12 mouse cellular contexts compared by ENCODE assay signal in the genomic region with DNA sequence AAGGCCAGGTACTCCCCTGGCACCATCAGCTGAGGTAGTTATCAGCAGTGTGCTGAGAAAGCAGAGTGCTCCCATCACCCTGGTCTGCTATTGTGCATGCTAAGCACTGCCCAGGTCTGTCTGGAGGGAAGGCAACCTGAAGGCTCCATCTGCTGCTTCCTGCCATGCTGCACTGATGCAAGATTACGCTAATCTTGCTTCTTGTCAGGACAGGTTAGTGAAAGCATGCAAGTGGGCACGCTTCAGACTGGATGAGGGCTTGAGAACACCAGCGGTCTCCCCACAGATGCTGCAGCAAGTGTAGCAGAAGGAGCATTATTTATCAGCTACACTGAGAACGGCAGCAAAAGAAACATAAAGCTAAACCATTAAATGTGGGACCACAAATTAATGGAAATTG.
A peak's percentile ranks its signal among the peaks of the same experiment; 100 is the strongest.
DNase-seq lines count a peak whose midpoint lies in the region; ATAC-seq and TF ChIP-seq lines count a peak whose summit lies in the region.
"Had no signal": no experiment of that assay in that cellular context is flagged by ENCODE, and none has a peak within 500 bp of the region (broad histone marks: within the 10 kb centered on the region; RNA-seq: fewer than 3 reads in every experiment).

No protein-coding gene starts in this region.

- peak; percentile 11; the same call in 1 of the 2 replicates for TF ChIP-seq CTCF in cerebellum, adult 2 months (IDR thresholded peaks at IDR 0.05; ENCODE audit: borderline replicate concordance, insufficient read depth, low read depth, low read length)
- TF ChIP-seq CTCF in forebrain, postnatal 0 days (IDR thresholded peaks at IDR 0.05; ENCODE audit: low read depth) = no peak

- no peak overlapping the region for H3K4me2 ChIP-seq in forebrain, postnatal 0 days (ENCODE audit: low read depth)
- H3K4me2 ChIP-seq in liver, embryonic 11.5 days = no peak overlapping the region

- H3K27ac ChIP-seq in cerebellum, adult 2 months (ENCODE audit: insufficient read depth, low read length) = peak overlapping the region; percentile 54
- H3K27ac ChIP-seq in forebrain, postnatal 0 days (ENCODE audit: low read depth, low read length) = no peak overlapping the region
- no peak overlapping the region for H3K27ac ChIP-seq in liver, embryonic 11.5 days (ENCODE audit: low read depth, low read length)

- whole genome bisulfite sequencing in cerebellum, adult 2 months = 18% methylated on average over 4 of the region's 4 CpGs
- WGBS in forebrain, postnatal 0 days = 54% methylated on average over 4 of the region's 4 CpGs
- 77% methylated on average over 4 of the region's 4 CpGs for WGBS in liver, embryonic 11.5 days

- H3K4me1 ChIP-seq in cerebellum, adult 2 months (ENCODE audit: control insufficient read depth, insufficient read depth, low read length) = peaks cover 8% of the 10 kb centered on the region
- no peaks in the 10 kb centered on the region for H3K4me1 ChIP-seq in forebrain, postnatal 0 days (ENCODE audit: insufficient read depth)
- no peaks in the 10 kb centered on the region for H3K4me1 ChIP-seq in liver, embryonic 11.5 days (replicated peaks; ENCODE audit: control insufficient read depth, insufficient read depth, low read length)

- no peaks in the 10 kb centered on the region for H3K36me3 ChIP-seq in forebrain, postnatal 0 days (ENCODE audit: insufficient read depth)
- H3K36me3 ChIP-seq in liver, embryonic 11.5 days (ENCODE audit: control insufficient read depth, insufficient read depth, low read length) = no peaks in the 10 kb centered on the region
- H3K36me3 ChIP-seq: heart, embryonic 10.5 days had no signal

- DNase-seq in adrenal gland, adult 2 months = peak; percentile 21
- DNase-seq in adrenal gland, postnatal 10 days = no peak
- DNase-seq in cerebellum, adult 2 months = peak; percentile 63 to 72
- DNase-seq in forebrain, postnatal 0 days = peak; percentile 8
- no peak for DNase-seq in layer of hippocampus, adult 9-10 months (ENCODE audit: low spot score)
- DNase-seq in liver, embryonic 11.5 days (ENCODE audit: low spot score) = no peak
- DNase-seq in frontal cortex, postnatal 36 days (ENCODE audit: low spot score in 2 of 2) = no peak
- DNase-seq: liver; thymus, adult 2 months had no signal

- ATAC-seq in forebrain, postnatal 0 days = no peak
- ATAC-seq in monocyte, adult 5-6 weeks (replicated peaks; ENCODE audit: insufficient number of reproducible peaks, low FRiP score, low TSS enrichment, poor library complexity, severe bottlenecking) = 0 out of 2 replicates have a peak, but pooled peaks have one; percentile 22
- ATAC-seq in liver, embryonic 11.5 days (replicated peaks; ENCODE audit: low FRiP score) = no peak
- ATAC-seq: intestine, postnatal 0 days had no signal

- no peaks in the 10 kb centered on the region for H3K9me3 ChIP-seq in forebrain, postnatal 0 days (ENCODE audit: low read length)
- H3K9me3 ChIP-seq in liver, embryonic 11.5 days (ENCODE audit: control insufficient read depth, low read length) = no peaks in the 10 kb centered on the region
- H3K9me3 ChIP-seq: heart, embryonic 10.5 days had no signal

- H3K4me3 ChIP-seq in cerebellum, adult 2 months (replicated peaks; ENCODE audit: insufficient read depth, low read depth, low read length) = no peak overlapping the region
- no peak overlapping the region for H3K4me3 ChIP-seq in forebrain, postnatal 0 days (ENCODE audit: low read depth, low read length)
- no peak overlapping the region for H3K4me3 ChIP-seq in liver, embryonic 11.5 days (ENCODE audit: low read depth, low read length)
- H3K4me3 ChIP-seq: heart, embryonic 10.5 days had no signal

- no peak overlapping the region for H3K9ac ChIP-seq in forebrain, postnatal 0 days
- no peak overlapping the region for H3K9ac ChIP-seq in liver, embryonic 11.5 days (ENCODE audit: low read depth, low read length)

- no peak for TF ChIP-seq POLR2A in cerebellum, adult 2 months (IDR thresholded peaks at IDR 0.05; ENCODE audit: borderline replicate concordance, insufficient read depth, low read length)

- no peaks in the 10 kb centered on the region for H3K27me3 ChIP-seq in cerebellum, adult 2 months (ENCODE audit: control insufficient read depth, insufficient read depth, low read length)
- H3K27me3 ChIP-seq in forebrain, postnatal 0 days (ENCODE audit: insufficient read depth, low read length) = no peaks in the 10 kb centered on the region
- no peaks in the 10 kb centered on the region for H3K27me3 ChIP-seq in liver, embryonic 11.5 days (replicated peaks; ENCODE audit: control insufficient read depth, insufficient read depth, low read length)

Comparison
In these comparisons a context has a peak if more than half of its experiments do, and no peak if none do; other contexts are left out.
1. DNase-seq: peak in adrenal gland, adult 2 months (single experiment), cerebellum, adult 2 months (2 of 2) and forebrain, postnatal 0 days (single experiment); none in adrenal gland, postnatal 10 days (single experiment), layer of hippocampus, adult 9-10 months (single experiment), liver, embryonic 11.5 days (single experiment) and frontal cortex, postnatal 36 days (0 of 2).